ENCODE assay signal across 1 mouse cellular context in the genomic region with DNA sequence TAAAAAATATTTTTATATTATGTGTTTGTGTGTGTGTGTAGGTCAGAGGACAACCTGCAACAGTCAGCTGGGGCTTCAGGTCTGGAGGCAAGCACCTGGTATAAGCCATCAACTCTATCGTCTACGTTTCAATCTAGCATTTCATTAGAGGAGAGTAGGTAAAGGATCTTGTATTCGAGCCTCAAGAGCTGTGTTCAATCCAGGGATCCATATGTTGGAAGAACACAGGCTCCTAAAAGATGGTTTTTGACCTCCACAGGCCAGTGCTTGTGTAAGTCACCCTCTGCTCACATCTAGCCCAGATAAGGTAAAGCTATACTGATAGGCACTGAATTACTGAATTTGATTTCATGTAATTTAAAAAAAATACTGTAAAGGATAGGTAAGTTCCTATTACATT.
TF ChIP-seq lines count a peak whose summit lies in the region.

No protein-coding gene starts in this region.

TF ChIP-seq in CH12.LX, 34 proteins besides CTCF, POLR2A, EP300 and RAD21:
- no peak for TF ChIP-seq NRF1 (IDR thresholded peaks at IDR 0.05; ENCODE audit: low read depth, low read length)
- TF ChIP-seq ZMIZ1 (IDR thresholded peaks at IDR 0.05; ENCODE audit: low read depth, low read length), result no peak
- no peak for TF ChIP-seq USF2 (conservative IDR thresholded peaks at IDR 0.05; ENCODE audit: low read depth, low read length)
- TF ChIP-seq ZKSCAN1 (IDR thresholded peaks at IDR 0.05; ENCODE audit: borderline replicate concordance, low read depth, low read length), result no peak
- no peak for TF ChIP-seq IRF4 (IDR thresholded peaks at IDR 0.05; ENCODE audit: low read depth, low read length)
- no peak for TF ChIP-seq CHD1 (IDR thresholded peaks at IDR 0.05; ENCODE audit: low read depth, low read length)
- TF ChIP-seq POLR2AphosphoS2 (IDR thresholded peaks at IDR 0.05; ENCODE audit: low read depth, low read length), result no peak
- TF ChIP-seq MXI1 (IDR thresholded peaks at IDR 0.05; ENCODE audit: low read depth, low read length), result no peak
- TF ChIP-seq E2F4 (IDR thresholded peaks at IDR 0.05; ENCODE audit: insufficient replicate concordance, low read depth, low read length), result no peak
- no peak for TF ChIP-seq ZNF384 (IDR thresholded peaks at IDR 0.05; ENCODE audit: low read depth, low read length)
- no peak for TF ChIP-seq TBP (conservative IDR thresholded peaks at IDR 0.05; ENCODE audit: low read depth, low read length)
- TF ChIP-seq JUND (conservative IDR thresholded peaks at IDR 0.05; ENCODE audit: low read depth, low read length), result no peak
- TF ChIP-seq NELFE (IDR thresholded peaks at IDR 0.05; ENCODE audit: low read depth, low read length), result no peak
TF ChIP-seq in CH12.LX: peak in this region for 0.
